8 mouse cellular contexts compared by ENCODE assay signal in the genomic region with DNA sequence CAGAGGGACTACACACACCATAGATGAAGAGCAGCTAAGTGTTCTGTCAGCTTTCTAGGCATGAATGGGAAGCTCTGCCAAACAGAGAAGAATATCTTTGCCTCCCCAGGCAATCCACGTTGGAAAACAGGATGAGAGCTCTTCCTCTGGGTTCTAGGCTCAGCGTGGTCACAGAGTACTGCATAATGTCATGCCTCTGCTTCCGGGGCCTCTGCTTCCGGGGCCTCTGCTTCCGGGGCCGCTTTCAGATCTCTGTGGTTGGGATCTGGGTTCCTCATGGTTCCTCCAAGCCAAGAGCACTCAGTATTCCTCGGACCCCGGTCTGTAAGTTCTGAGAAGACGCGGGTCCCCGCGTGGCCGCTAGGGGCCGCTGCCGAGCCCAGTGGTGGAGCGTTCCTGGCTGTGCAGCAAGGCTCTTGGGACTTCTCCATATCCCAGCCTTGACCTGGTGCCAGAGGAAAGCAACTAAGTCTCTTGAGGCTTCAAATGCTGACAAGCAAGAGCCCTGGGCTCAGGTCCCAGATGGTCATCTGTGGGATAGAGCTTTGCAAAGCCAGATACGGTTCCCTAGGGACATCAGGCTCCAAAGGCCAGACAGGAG. TPM values are rescaled to one million over a fixed set of nuclear protein-coding genes. Genes with fewer than 3 reads are reported as not detected.
DNase-seq lines count a peak whose midpoint lies in the region; ATAC-seq and TF ChIP-seq lines count a peak whose summit lies in the region.

No protein-coding gene starts in this region.

- ATAC-seq in Patski: peak; percentile 58
- peak; percentile 62 for ATAC-seq in frontal cortex, adult (ENCODE audit: low TSS enrichment)
- peak; percentile 50; the same call in 1 of the 2 replicates for ATAC-seq in hindbrain, embryonic 15.5 days (ENCODE audit: low FRiP score, low read depth)
- ATAC-seq in megakaryocyte progenitor cell, adult 5-6 weeks (replicated peaks; ENCODE audit: poor library complexity): peak; percentile 91

- peak; percentile 97 for TF ChIP-seq CTCF in Patski (IDR thresholded peaks at IDR 0.05)
- TF ChIP-seq CTCF in cerebellum, adult 2 months (IDR thresholded peaks at IDR 0.05; ENCODE audit: borderline replicate concordance, insufficient read depth, low read depth, low read length): peak; percentile 68

- CTCF ChIA-PET in Patski (lab: Charles Lee): interaction anchor here (0.9 to 1.4 kb wide), 4 partner anchors 10 to 117 kb away, joined by 3 to 5 read pairs (median 4); no protein-coding TSS in a partner anchor

- peaks cover 4% of the 10 kb centered on the region for H3K4me1 ChIP-seq in cerebellum, adult 2 months (ENCODE audit: control insufficient read depth, insufficient read depth, low read length)
- peaks cover 9% of the 10 kb centered on the region; the same call in 1 of the 2 replicates for H3K4me1 ChIP-seq in hindbrain, embryonic 15.5 days (replicated peaks)

- POLR2A ChIA-PET in Patski (lab: Charles Lee): no interaction called here

- in situ Hi-C loops in Patski (cut with MboI; ENCODE audit: low pct_unique_long_range_greater_than_20kb): loop anchor here (5.0 kb wide), 1 partner anchor 112 kb away; no protein-coding TSS in a partner anchor

- H3K27ac ChIP-seq in cerebellum, adult 2 months (ENCODE audit: insufficient read depth, low read length): no peak overlapping the region
- H3K27ac ChIP-seq in hindbrain, embryonic 15.5 days (replicated peaks): no peak overlapping the region

- no peak overlapping the region for H3K4me3 ChIP-seq in cerebellum, adult 2 months (replicated peaks; ENCODE audit: insufficient read depth, low read depth, low read length)
- H3K4me3 ChIP-seq in hindbrain, embryonic 15.5 days: no peak overlapping the region

- H3K9ac ChIP-seq in hindbrain, embryonic 15.5 days: no peak overlapping the region

- no peaks in the 10 kb centered on the region for H3K9me3 ChIP-seq in hindbrain, embryonic 15.5 days

- TF ChIP-seq POLR2A in cerebellum, adult 2 months (IDR thresholded peaks at IDR 0.05; ENCODE audit: borderline replicate concordance, insufficient read depth, low read length): no peak

- H3K27me3 ChIP-seq in Patski: no peaks in the 10 kb centered on the region
- no peaks in the 10 kb centered on the region for H3K27me3 ChIP-seq in cerebellum, adult 2 months (ENCODE audit: control insufficient read depth, insufficient read depth, low read length)
- H3K27me3 ChIP-seq in hindbrain, embryonic 15.5 days: no peaks in the 10 kb centered on the region

- DNase-seq in Patski (ENCODE audit: low read depth, low spot score): no peak
- DNase-seq in cerebellum, adult 2 months: peak; percentile 62 to 67
- peak; percentile 51 for DNase-seq in left cerebral cortex, adult 11 months (ENCODE audit: low spot score)
- DNase-seq in right cerebral cortex, postnatal 10 days (ENCODE audit: low spot score in 2 of 2): peak; percentile 88
- DNase-seq in urinary bladder, postnatal 14 days (ENCODE audit: low spot score): peak; percentile 88

- H3K4me2 ChIP-seq in hindbrain, embryonic 15.5 days: no peak overlapping the region

- H3K36me3 ChIP-seq in hindbrain, embryonic 15.5 days: no peaks in the 10 kb centered on the region

- 25% methylated on average over 17 of the region's 17 CpGs for WGBS in cerebellum, adult 2 months
- WGBS in hindbrain, embryonic 15.5 days: 26% methylated on average over 17 of the region's 17 CpGs

RNA-seq across cellular contexts. Expression of gene Col15a1, which starts 26.8 kb away (rescaled TPM):
- 0.09 TPM for polyA plus RNA-seq in Patski (2021)
- 3.9 and 5.3 TPM in 2 replicates for polyA plus RNA-seq in cerebellum, adult 2 months (2012; rRNA removed)
- 4.4 and 4.9 TPM in 2 replicates for polyA plus RNA-seq in hindbrain, embryonic 15.5 days (2015; fragmentation: Nextera tagmentation; extraction: Ambion mirVana)
- not detected in 2 replicates for total RNA-seq in megakaryocyte progenitor cell, adult 5-6 weeks (2015)
- 0.17 TPM in 2 replicates for total RNA-seq in megakaryocyte progenitor cell, adult 5-6 weeks (2017)
